Mouse (Mus musculus) MEL (cell line): ENCODE data around the gene Ift81. TPM values are rescaled to one million over a fixed set of nuclear protein-coding genes. Genes with fewer than 3 reads are reported as not detected.

ENCODE experiments used
- DNase-seq: peaks from one replicate; pipeline ENCODE4 v3.0.0; 2011; ENCODE audit warnings: low read depth, low spot score
- H3K27ac ChIP-seq: 2 replicates; pipeline ENCODE4 v1.5.1; 2012; ENCODE audit warnings: low read depth, mild to moderate bottlenecking, control low read depth, low read length, moderate library complexity; ENCODE audit not compliant: control insufficient read depth
- H3K27me3 ChIP-seq, 2 experiments: fragments of 150-350 bp in 1 of 2; sonication (generic) in 1 of 2; 2 replicates each; pipeline ENCODE4 v1.6.1; 2012; ENCODE audit warnings: low read length in 2 of 2, mild to moderate bottlenecking in 2 of 2, improper control_type of control experiment in 1 of 2, moderate library complexity in 1 of 2; ENCODE audit not compliant: insufficient read depth in 2 of 2, control insufficient read depth in 1 of 2
- H3K36me3 ChIP-seq, 2 experiments: 2 replicates each; pipeline ENCODE4 v1.6.1; 2012 to 2014; ENCODE audit warnings: low read length in 2 of 2, improper control_type of control experiment in 1 of 2, inconsistent platforms in 1 of 2, mild to moderate bottlenecking in 1 of 2; ENCODE audit not compliant: insufficient read depth in 2 of 2, control insufficient read depth in 1 of 2
- H3K4me1 ChIP-seq, 2 experiments: fragments of 150-350 bp in 1 of 2; sonication (generic) in 1 of 2; 2 replicates each; pipeline ENCODE4 v1.6.1; 2012; ENCODE audit warnings: low read length in 2 of 2, improper control_type of control experiment in 1 of 2, mild to moderate bottlenecking in 1 of 2; ENCODE audit not compliant: insufficient read depth in 2 of 2, control insufficient read depth in 1 of 2
- H3K4me3 ChIP-seq, 2 experiments: fragments of 150-350 bp in 1 of 2; sonication (generic) in 1 of 2; 2 replicates each; pipeline ENCODE4 v1.5.1; 2012; ENCODE audit warnings: low read depth in 2 of 2, low read length in 2 of 2, mild to moderate bottlenecking in 2 of 2, moderate library complexity in 2 of 2, control low read depth in 1 of 2, improper control_type of control experiment in 1 of 2; ENCODE audit not compliant: control insufficient read depth in 1 of 2, insufficient read depth in 1 of 2
- H3K79me2 ChIP-seq: 2 replicates; pipeline ENCODE4 v1.6.1; 2012; ENCODE audit warnings: mild to moderate bottlenecking, low read length, moderate library complexity; ENCODE audit not compliant: control insufficient read depth, poor library complexity, insufficient read depth
- H3K9ac ChIP-seq: 2 replicates; pipeline ENCODE4 v1.6.1; 2012; ENCODE audit warnings: low read depth, mild to moderate bottlenecking, control low read depth, low read length, moderate library complexity; ENCODE audit not compliant: control insufficient read depth, poor library complexity, severe bottlenecking
- H3K9me3 ChIP-seq: fragments of 150-350 bp; sonication (generic); replicated peaks from 2 replicates; pipeline ENCODE4 v1.6.1; 2012; ENCODE audit warnings: mild to moderate bottlenecking, low read length, improper control_type of control experiment, moderate library complexity; ENCODE audit not compliant: insufficient read depth
- CHD2 ChIP-seq: IDR thresholded peaks from 2 replicates; pipeline ENCODE4 v1.6.1; 2011; ENCODE audit warnings: low read length, improper control_type of control experiment
- ELF1 ChIP-seq: IDR thresholded peaks from 2 replicates; pipeline ENCODE4 v1.6.1; 2014; ENCODE audit warnings: low read depth, mild to moderate bottlenecking, inconsistent platforms, low read length, improper control_type of control experiment, moderate library complexity
- EP300 ChIP-seq, 2 experiments: IDR thresholded peaks; 2 replicates each; pipeline ENCODE4 v1.6.1; 2011; ENCODE audit warnings: improper control_type of control experiment in 2 of 2, low read length in 2 of 2, low read depth in 1 of 2, mild to moderate bottlenecking in 1 of 2
- ETS1 ChIP-seq: IDR thresholded peaks from 2 replicates; pipeline ENCODE4 v1.6.1; 2012; ENCODE audit warnings: low read depth, mild to moderate bottlenecking, inconsistent platforms, low read length, improper control_type of control experiment, moderate library complexity
- GATA1 ChIP-seq: IDR thresholded peaks from 2 replicates; pipeline ENCODE4 v1.6.1; 2011; ENCODE audit warnings: low read depth, low read length, improper control_type of control experiment
- HCFC1 ChIP-seq: IDR thresholded peaks from 2 replicates; pipeline ENCODE4 v1.6.1; 2012; ENCODE audit warnings: low read depth, mild to moderate bottlenecking, inconsistent platforms, low read length, improper control_type of control experiment, moderate library complexity
- JUND ChIP-seq: IDR thresholded peaks from 2 replicates; pipeline ENCODE4 v1.6.1; 2011; ENCODE audit warnings: low read depth, mild to moderate bottlenecking, improper control_type of control experiment, low read length
- MAZ ChIP-seq: IDR thresholded peaks from 2 replicates; pipeline ENCODE4 v1.6.1; 2012; ENCODE audit warnings: low read depth, mild to moderate bottlenecking, inconsistent platforms, low read length, improper control_type of control experiment
- MEF2A ChIP-seq: IDR thresholded peaks from 2 replicates; pipeline ENCODE4 v1.6.1; 2014; ENCODE audit warnings: low read depth, mild to moderate bottlenecking, inconsistent platforms, low read length, improper control_type of control experiment; ENCODE audit not compliant: poor library complexity, insufficient replicate concordance, severe bottlenecking; ENCODE audit errors: extremely low read depth
- MXI1 ChIP-seq: IDR thresholded peaks from 2 replicates; pipeline ENCODE4 v1.6.1; 2011; ENCODE audit warnings: mild to moderate bottlenecking, low read depth, low read length, improper control_type of control experiment
- MYC ChIP-seq: IDR thresholded peaks from 2 replicates; pipeline ENCODE4 v1.6.1; 2011; ENCODE audit warnings: low read depth, mild to moderate bottlenecking, low read length, improper control_type of control experiment, moderate library complexity
- NRF1 ChIP-seq: IDR thresholded peaks from 2 replicates; pipeline ENCODE4 v1.6.1; 2014; ENCODE audit warnings: low read depth, mild to moderate bottlenecking, inconsistent platforms, low read length, improper control_type of control experiment, moderate library complexity; ENCODE audit not compliant: poor library complexity, insufficient read depth, severe bottlenecking
- RAD21 ChIP-seq: IDR thresholded peaks from 2 replicates; pipeline ENCODE4 v1.6.1; 2011; ENCODE audit warnings: mild to moderate bottlenecking, low read depth, low read length, improper control_type of control experiment
- RCOR1 ChIP-seq: IDR thresholded peaks from 2 replicates; pipeline ENCODE4 v1.6.1; 2012; ENCODE audit warnings: low read depth, mild to moderate bottlenecking, inconsistent platforms, low read length, improper control_type of control experiment
- SIN3A ChIP-seq: IDR thresholded peaks from 2 replicates; pipeline ENCODE4 v1.6.1; 2012; ENCODE audit warnings: low read length, improper control_type of control experiment, inconsistent platforms
- USF1 ChIP-seq: IDR thresholded peaks from 2 replicates; pipeline ENCODE4 v1.6.1; 2014; ENCODE audit warnings: low read depth, mild to moderate bottlenecking, inconsistent platforms, low read length, improper control_type of control experiment, moderate library complexity
- USF2 ChIP-seq, 2 experiments: IDR thresholded peaks; 2 replicates each; pipeline ENCODE4 v1.6.1; 2011 to 2012; ENCODE audit warnings: improper control_type of control experiment in 2 of 2, low read length in 2 of 2, borderline replicate concordance in 1 of 2, inconsistent platforms in 1 of 2, low read depth in 1 of 2, mild to moderate bottlenecking in 1 of 2; ENCODE audit not compliant: insufficient read depth in 1 of 2
- ZC3H11A ChIP-seq: IDR thresholded peaks from 2 replicates; pipeline ENCODE4 v1.6.1; 2012; ENCODE audit warnings: low read depth, mild to moderate bottlenecking, inconsistent platforms, low read length, improper control_type of control experiment
- ZMIZ1 ChIP-seq: IDR thresholded peaks from 2 replicates; pipeline ENCODE4 v1.6.1; 2012; ENCODE audit warnings: low read depth, mild to moderate bottlenecking, inconsistent platforms, low read length, improper control_type of control experiment, moderate library complexity
- ZNF384 ChIP-seq: IDR thresholded peaks from 2 replicates; pipeline ENCODE4 v1.6.1; 2012; ENCODE audit warnings: low read depth, mild to moderate bottlenecking, inconsistent platforms, low read length, improper control_type of control experiment
- polyA plus RNA-seq, 2 experiments: library from polyadenylated mRNA; stranded (reverse) in 1 of 2; unstranded in 1 of 2; fragments of >175 nt in 1 of 2; fragments of >200 nt in 1 of 2; gene quantifications; 2 replicates each; pipeline versions ENCODE4 v1.2.1 to v1.2.4; 2012; ENCODE audit warnings: low replicate concordance in 2 of 2, low read depth in 1 of 2; ENCODE audit not compliant: insufficient read length in 2 of 2, insufficient read depth in 1 of 2, missing spikeins in 1 of 2
- total RNA-seq: library from RNA; depleted of rRNA; stranded (reverse); fragments of 300-350 nt; gene quantifications from 2 replicates; pipeline ENCODE4 v1.2.3, GENCODE M21; 2012

The Ift81 gene
- total and polyA plus RNA-seq, 3 experiments = 1.5 to 1.9 TPM; not detected in 1

GRCm38 (mm10) chr5:122585546-122585945 is 28.8 kb downstream of the Ift81 start:
- H3K9ac ChIP-seq = no peak overlapping the region
- H3K27ac ChIP-seq = no peak overlapping the region
- TF ChIP-seq CHD2 (no peak), ETS1 (no peak), ELF1 (no peak), MAZ (no peak), MEF2A (no peak), JUND (no peak), SIN3A (no peak)
- no peak overlapping the region for H3K4me3 ChIP-seq
- H3K79me2 ChIP-seq = no peaks in the 10 kb centered on the region
- no peaks in the 10 kb centered on the region for H3K36me3 ChIP-seq
- H3K9me3 ChIP-seq = no peaks in the 10 kb centered on the region
- no peaks in the 10 kb centered on the region for H3K4me1 ChIP-seq
- DNase-seq = no peak
- H3K27me3 ChIP-seq = no peaks in the 10 kb centered on the region

DNA sequence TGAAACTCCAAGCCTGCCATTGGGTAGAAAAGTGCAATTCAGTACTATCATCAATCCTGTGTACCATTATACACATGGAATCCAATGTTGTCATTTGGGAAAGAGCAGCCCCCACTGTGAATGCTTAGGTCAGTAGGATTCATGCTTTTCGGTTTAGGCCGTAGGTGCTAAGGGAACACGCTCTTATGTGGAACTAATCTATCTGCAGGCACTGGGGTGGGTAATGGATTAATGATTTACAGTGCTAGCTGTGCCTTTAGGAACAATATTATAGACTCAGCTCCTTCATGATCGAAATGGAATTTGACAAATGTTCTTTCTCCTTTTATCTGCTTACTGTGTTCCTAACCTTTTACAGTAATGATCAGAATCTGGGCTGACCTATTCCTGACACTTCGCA is 30.2 kb downstream of the Ift81 start:
- Histone ChIP-seq H3K4me1 (no peaks in the 10 kb centered on the region), H3K4me3 (no peak overlapping the region), H3K36me3 (no peaks in the 10 kb centered on the region), H3K9me3 (no peaks in the 10 kb centered on the region), H3K79me2 (no peaks in the 10 kb centered on the region), H3K27ac (no peak overlapping the region), H3K27me3 (no peaks in the 10 kb centered on the region), H3K9ac (no peak overlapping the region)
- no peak for DNase-seq
- TF ChIP-seq ZNF384 = no peak
- TF ChIP-seq RAD21 = no peak
- TF ChIP-seq ETS1 = no peak
- TF ChIP-seq RCOR1 = no peak
- no peak for TF ChIP-seq CHD2
- TF ChIP-seq HCFC1 = no peak
- TF ChIP-seq ZC3H11A = no peak
- no peak for TF ChIP-seq MYC
- no peak for TF ChIP-seq NRF1
- no peak for TF ChIP-seq USF1
- TF ChIP-seq JUND = no peak
- TF ChIP-seq ZMIZ1 = no peak
- no peak for TF ChIP-seq USF2 (IDR thresholded peaks at IDR 0.05; ENCODE audit: borderline replicate concordance in 1 of 2, insufficient read depth in 1 of 2, low read depth in 1 of 2, low read length in 2 of 2)
- TF ChIP-seq MXI1 = no peak
- no peak for TF ChIP-seq GATA1
- TF ChIP-seq EP300 (IDR thresholded peaks at IDR 0.05; ENCODE audit: low read depth in 1 of 2, low read length in 2 of 2) = no peak
